Mouse (Mus musculus) myocyte (in vitro differentiated cells): ENCODE results near the gene Klf8. TPM values are rescaled to one million over a fixed set of nuclear protein-coding genes. Genes with fewer than 3 reads are reported as not detected.

Experiments used
- H3K27me3 ChIP-seq: one replicate; pipeline ENCODE4 v1.6.1; 2011; ENCODE audit not compliant: control insufficient read depth, insufficient read depth, insufficient read length
- H3K36me3 ChIP-seq: one replicate; pipeline ENCODE4 v1.6.1; 2011; ENCODE audit not compliant: control insufficient read depth, insufficient read depth
- H3K4me2 ChIP-seq: one replicate; pipeline ENCODE4 v1.6.1; 2011; ENCODE audit warnings: low read depth, control low read depth
- H3K4me3 ChIP-seq: one replicate; pipeline ENCODE4 v1.5.1; 2011; ENCODE audit warnings: mild to moderate bottlenecking, control low read depth, moderate library complexity
- H3K79me2 ChIP-seq: one replicate; pipeline ENCODE4 v1.6.1; 2011; ENCODE audit not compliant: control insufficient read depth, insufficient read depth
- H3ac ChIP-seq: one replicate; pipeline ENCODE4 v1.6.1; 2011; ENCODE audit not compliant: control insufficient read depth, insufficient read length
- CEBPB ChIP-seq: IDR thresholded peaks from 2 replicates; pipeline ENCODE4 v1.6.1; 2011; ENCODE audit warnings: mild to moderate bottlenecking, moderate library complexity; ENCODE audit not compliant: poor library complexity, insufficient read depth, severe bottlenecking
- E2F4 ChIP-seq: IDR thresholded peaks from one replicate; pipeline ENCODE4 v1.6.1; 2011; ENCODE audit warnings: mild to moderate bottlenecking, control low read depth, moderate library complexity; ENCODE audit not compliant: insufficient read depth
- MAX ChIP-seq: IDR thresholded peaks from one replicate; pipeline ENCODE4 v1.6.1; 2011; ENCODE audit warnings: low read depth, mild to moderate bottlenecking, control low read depth
- MYOD1 ChIP-seq, 3 experiments: IDR thresholded peaks; one replicate each; pipeline ENCODE4 v1.6.1; 2011; ENCODE audit warnings: control low read depth in 2 of 3, low read depth in 2 of 3, mild to moderate bottlenecking in 2 of 3, moderate library complexity in 1 of 3; ENCODE audit not compliant: insufficient read length in 2 of 3, control insufficient read depth in 1 of 3
- MYOG ChIP-seq, 3 experiments: IDR thresholded peaks; one replicate each; pipeline ENCODE4 v1.6.1; 2011; ENCODE audit warnings: control low read depth in 2 of 3, low read depth in 2 of 3, mild to moderate bottlenecking in 2 of 3; ENCODE audit not compliant: insufficient read length in 2 of 3, control insufficient read depth in 1 of 3, insufficient read depth in 1 of 3
- POLR2A ChIP-seq: IDR thresholded peaks from one replicate; pipeline ENCODE4 v1.6.1; 2011; ENCODE audit warnings: low read depth, mild to moderate bottlenecking, control low read depth, moderate library complexity; ENCODE audit not compliant: insufficient read length
- POLR2AphosphoS2 ChIP-seq: IDR thresholded peaks from one replicate; pipeline ENCODE4 v1.6.1; 2011; ENCODE audit warnings: low read depth, control low read depth; ENCODE audit not compliant: insufficient read length
- REST ChIP-seq: IDR thresholded peaks from one replicate; pipeline ENCODE4 v1.6.1; 2011; ENCODE audit warnings: mild to moderate bottlenecking, control low read depth, moderate library complexity; ENCODE audit not compliant: insufficient read depth, insufficient read length
- SRF ChIP-seq: IDR thresholded peaks from one replicate; pipeline ENCODE4 v1.6.1; 2011; ENCODE audit warnings: low read depth; ENCODE audit not compliant: control insufficient read depth, insufficient read length
- TCF12 ChIP-seq: IDR thresholded peaks from one replicate; pipeline ENCODE4 v1.6.1; 2011; ENCODE audit warnings: mild to moderate bottlenecking, control low read depth; ENCODE audit not compliant: poor library complexity, insufficient read depth, severe bottlenecking
- TCF3 ChIP-seq: IDR thresholded peaks from one replicate; pipeline ENCODE4 v1.6.1; 2011; ENCODE audit warnings: low read depth, control low read depth; ENCODE audit not compliant: insufficient read length
- USF1 ChIP-seq: IDR thresholded peaks from one replicate; pipeline ENCODE4 v1.6.1; 2011; ENCODE audit warnings: low read depth, mild to moderate bottlenecking, control low read depth, moderate library complexity
- polyA plus RNA-seq: library from polyadenylated mRNA; unstranded; fragments of >200 nt; fragmentation: generic; extraction: Trizol; gene quantifications from one replicate; pipeline ENCODE4 v1.2.1, GENCODE M21; 2012; ENCODE audit warnings: missing spikeins

Gene Klf8
- polyA plus RNA-seq, 1 experiment, result 0.12 TPM

DNA sequence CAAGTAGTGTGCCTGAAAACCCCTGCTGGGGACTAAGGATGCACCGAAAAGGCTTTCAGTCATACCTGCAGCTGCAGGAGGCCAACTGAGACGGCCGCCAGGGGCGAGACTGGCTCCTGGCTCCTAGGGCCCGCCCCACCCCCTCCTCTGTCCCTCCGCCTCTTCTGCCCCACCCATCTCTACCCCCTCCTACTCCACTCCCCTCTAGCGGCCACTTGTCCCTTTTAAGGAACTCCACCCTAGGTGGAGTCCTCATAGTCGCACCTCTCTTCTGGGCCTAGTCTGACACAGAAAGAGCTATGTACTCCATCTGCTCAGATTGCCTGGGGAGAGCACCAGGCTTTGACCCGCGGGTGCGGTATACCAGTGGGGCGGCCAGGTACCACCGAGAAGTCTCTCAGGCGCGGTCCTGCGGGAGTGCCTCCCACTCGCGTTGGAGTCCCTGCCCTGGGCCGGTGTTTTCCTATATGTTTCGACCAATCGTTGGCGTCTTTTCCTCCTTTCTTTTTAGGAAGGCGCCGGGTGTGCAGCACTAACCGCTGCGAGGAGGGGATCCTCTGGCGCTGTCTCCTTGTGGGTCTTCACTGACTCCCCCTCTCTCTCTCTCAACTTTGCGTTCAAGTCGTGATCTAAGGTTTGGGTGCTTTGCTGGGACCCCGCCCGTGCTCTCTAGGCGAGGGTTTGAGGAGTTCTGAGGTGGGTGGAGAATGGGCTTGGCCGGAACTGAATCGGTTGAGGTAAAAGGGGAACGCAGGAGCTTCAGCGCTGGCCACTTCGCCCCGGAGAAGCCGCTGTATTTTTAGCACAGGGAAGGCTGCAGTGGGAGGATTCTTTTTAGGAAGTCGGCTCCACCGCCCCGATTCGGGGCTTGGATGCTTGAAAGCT, 122.3 kb downstream of the Klf8 start:
- H3K36me3 ChIP-seq, result no peaks in the 10 kb centered on the region
- H3K4me2 ChIP-seq, result peak overlapping the region; percentile 67
- H3K27me3 ChIP-seq, result no peaks in the 10 kb centered on the region
- TF ChIP-seq MYOG (IDR thresholded peaks at IDR 0.05; ENCODE audit: control insufficient read depth in 1 of 3, insufficient read depth in 1 of 3, insufficient read length in 2 of 3, low read depth in 2 of 3) (no peak), TCF12 (no peak), USF1 (no peak), MYOD1 (IDR thresholded peaks at IDR 0.05; ENCODE audit: control insufficient read depth in 1 of 3, insufficient read length in 2 of 3, low read depth in 2 of 3) (no peak), POLR2A (no peak), REST (no peak), SRF (no peak), CEBPB (no peak), E2F4 (no peak), MAX (no peak), POLR2AphosphoS2 (no peak), TCF3 (no peak)
- no peak overlapping the region for H3ac ChIP-seq
- H3K79me2 ChIP-seq, result no peaks in the 10 kb centered on the region
- H3K4me3 ChIP-seq, result peak overlapping the region; percentile 6

DNA sequence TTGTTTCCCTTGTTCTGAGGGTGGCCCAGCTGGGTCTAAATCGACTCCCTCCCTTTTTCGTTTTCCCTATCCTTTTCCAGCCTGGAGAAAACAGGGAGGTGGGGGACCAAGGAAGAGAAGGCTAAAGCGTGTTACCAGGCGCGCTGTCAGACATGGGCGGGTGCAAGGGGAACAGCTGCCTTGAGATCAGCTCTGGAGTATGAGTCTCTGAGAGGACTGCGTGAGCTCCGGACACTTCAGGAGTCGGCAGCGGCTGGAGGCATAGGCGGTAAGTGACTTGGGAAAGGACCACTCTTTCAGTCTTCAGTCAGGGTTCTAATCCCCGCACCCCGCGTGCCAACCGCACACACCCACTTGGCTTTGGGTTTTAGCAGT, 122.9 kb downstream of the Klf8 start:
- H3K27me3 ChIP-seq, result no peaks in the 10 kb centered on the region
- H3K36me3 ChIP-seq, result no peaks in the 10 kb centered on the region
- H3K79me2 ChIP-seq, result no peaks in the 10 kb centered on the region
- no peak overlapping the region for H3ac ChIP-seq
- TF ChIP-seq TCF3 (no peak), MYOG (IDR thresholded peaks at IDR 0.05; ENCODE audit: control insufficient read depth in 1 of 3, insufficient read depth in 1 of 3, insufficient read length in 2 of 3, low read depth in 2 of 3) (peak in 1 of 3 experiments; percentile 39), MYOD1 (IDR thresholded peaks at IDR 0.05; ENCODE audit: control insufficient read depth in 1 of 3, insufficient read length in 2 of 3, low read depth in 2 of 3) (peak in 2 of 3 experiments; percentile 39 to 47), E2F4 (no peak)
- H3K4me2 ChIP-seq, result peak overlapping the region; percentile 67
- H3K4me3 ChIP-seq, result peak overlapping the region; percentile 6

DNA sequence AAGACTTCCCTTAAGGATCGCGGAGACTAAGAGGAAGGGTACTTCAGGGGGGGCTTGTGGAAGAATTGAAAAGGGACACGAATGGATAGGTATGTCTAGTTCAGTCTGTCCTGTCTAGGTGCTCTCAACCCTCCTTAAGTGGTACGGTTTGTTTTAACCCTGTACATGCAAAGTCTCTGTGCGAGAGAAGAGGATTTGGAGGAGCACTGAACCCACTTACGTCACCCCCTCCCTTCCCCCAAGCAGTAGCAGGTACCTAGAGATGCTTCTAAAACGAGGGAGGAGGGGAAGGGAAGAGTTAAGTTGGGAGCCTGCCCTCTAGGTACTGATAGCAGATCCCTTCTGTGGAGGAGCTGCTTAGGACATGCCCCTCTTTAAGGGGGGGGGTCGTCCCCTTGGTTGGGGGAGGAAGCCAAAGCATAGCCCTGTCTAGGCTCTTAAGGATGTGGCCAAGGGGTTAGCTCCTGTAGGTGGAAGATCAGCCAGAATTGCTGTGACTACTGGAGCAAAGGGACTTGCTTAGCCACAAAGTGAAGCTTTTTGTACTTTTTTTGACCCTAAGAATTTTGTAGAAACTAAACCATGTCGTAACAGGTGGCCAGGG, 123.5 kb downstream of the Klf8 start:
- Histone ChIP-seq H3K36me3 (no peaks in the 10 kb centered on the region), H3K27me3 (no peaks in the 10 kb centered on the region), H3ac (no peak overlapping the region), H3K4me3 (peak overlapping the region; percentile 6), H3K4me2 (peak overlapping the region; percentile 67), H3K79me2 (no peaks in the 10 kb centered on the region)
- no peak for TF ChIP-seq MYOD1 (IDR thresholded peaks at IDR 0.05; ENCODE audit: control insufficient read depth in 1 of 3, insufficient read length in 2 of 3, low read depth in 2 of 3)
- TF ChIP-seq TCF12, result no peak
- TF ChIP-seq USF1, result no peak
- TF ChIP-seq SRF, result no peak
- TF ChIP-seq MYOG (IDR thresholded peaks at IDR 0.05; ENCODE audit: control insufficient read depth in 1 of 3, insufficient read depth in 1 of 3, insufficient read length in 2 of 3, low read depth in 2 of 3), result no peak
- TF ChIP-seq POLR2AphosphoS2, result no peak
- TF ChIP-seq MAX, result no peak
- no peak for TF ChIP-seq POLR2A
- no peak for TF ChIP-seq E2F4
- no peak for TF ChIP-seq REST
- TF ChIP-seq TCF3, result no peak
- TF ChIP-seq CEBPB, result no peak

DNA sequence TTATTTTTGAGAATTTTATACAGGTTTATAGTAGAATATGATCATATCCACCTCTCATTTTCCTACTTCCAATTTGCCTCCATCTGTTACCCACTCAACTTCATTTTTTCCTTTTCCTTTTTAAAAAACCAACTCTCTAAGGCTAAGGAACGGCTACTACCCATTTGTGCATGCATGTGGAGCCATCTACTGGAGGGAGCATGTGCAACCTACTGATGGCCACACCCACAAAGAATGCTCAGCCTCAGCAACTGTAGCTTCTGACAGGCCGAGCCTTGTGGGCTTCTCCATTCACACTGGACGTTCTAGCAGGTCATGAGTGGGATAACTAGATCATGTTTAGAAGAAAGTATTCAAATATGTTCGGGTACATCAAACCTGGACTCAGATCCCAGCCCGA, 129.5 kb downstream of the Klf8 start:
- no peaks in the 10 kb centered on the region for H3K36me3 ChIP-seq
- no peak overlapping the region for H3K4me3 ChIP-seq
- H3K79me2 ChIP-seq, result no peaks in the 10 kb centered on the region
- H3K4me2 ChIP-seq, result no peak overlapping the region
- no peak overlapping the region for H3ac ChIP-seq
- TF ChIP-seq SRF (no peak), REST (no peak), MYOG (IDR thresholded peaks at IDR 0.05; ENCODE audit: control insufficient read depth in 1 of 3, insufficient read depth in 1 of 3, insufficient read length in 2 of 3, low read depth in 2 of 3) (no peak), MAX (no peak), USF1 (no peak), TCF12 (no peak), MYOD1 (IDR thresholded peaks at IDR 0.05; ENCODE audit: control insufficient read depth in 1 of 3, insufficient read length in 2 of 3, low read depth in 2 of 3) (no peak), CEBPB (no peak), POLR2AphosphoS2 (no peak), POLR2A (no peak), E2F4 (no peak), TCF3 (no peak)
- no peaks in the 10 kb centered on the region for H3K27me3 ChIP-seq
